Mouse (Mus musculus) kidney, embryonic 16.5 days (tissue): ENCODE measurements around the gene Gtf2ird1. TPM values are rescaled to one million over a fixed set of nuclear protein-coding genes. Genes with fewer than 3 reads are reported as not detected.

Experiments
- ATAC-seq: fragments of 200-750 bp; cut with Nextera tagmentation; 2 replicates; pipeline ENCODE4 v1.8.0; 2017; ENCODE audit warnings: moderate TSS enrichment; ENCODE audit not compliant: low FRiP score, low TSS enrichment
- H3K27ac ChIP-seq: fragments of 300-500 bp; sonication (generic); 2 replicates; pipeline ENCODE4 v1.5.1; 2014; ENCODE audit warnings: low read length
- H3K27me3 ChIP-seq: fragments of 300-500 bp; sonication (generic); 2 replicates; pipeline ENCODE4 v1.6.1; 2014; ENCODE audit warnings: low read length, control low read depth, mixed read lengths; ENCODE audit not compliant: insufficient read depth
- H3K36me3 ChIP-seq: fragments of 300-500 bp; sonication (generic); 2 replicates; pipeline ENCODE4 v1.6.1; 2014; ENCODE audit warnings: low read length, control low read depth, mixed read lengths; ENCODE audit not compliant: insufficient read depth
- H3K4me1 ChIP-seq: fragments of 300-500 bp; sonication (generic); 2 replicates; pipeline ENCODE4 v1.6.1; 2014; ENCODE audit warnings: low read length, control low read depth, mixed read lengths; ENCODE audit not compliant: insufficient read depth
- H3K4me2 ChIP-seq: fragments of 300-500 bp; sonication (generic); replicated peaks from 2 replicates; pipeline ENCODE4 v1.6.1; 2014; ENCODE audit warnings: low read depth, low read length
- H3K4me3 ChIP-seq: fragments of 300-500 bp; sonication (generic); 2 replicates; pipeline ENCODE4 v1.5.1; 2014; ENCODE audit warnings: mild to moderate bottlenecking, low read length
- H3K9ac ChIP-seq: fragments of 300-500 bp; sonication (generic); replicated peaks from 2 replicates; pipeline ENCODE4 v1.6.1; 2014; ENCODE audit warnings: low read length
- H3K9me3 ChIP-seq: fragments of 300-500 bp; sonication (generic); 2 replicates; pipeline ENCODE4 v1.6.1; 2016; ENCODE audit warnings: low read length, control low read depth
- WGBS: fragments of 180-500 bp; shearing (Covaris S2); extraction: QIAGEN DNeasy Blood & Tissue Kit; methylation state at CpG from one replicate; pipeline ENCODE4 v1.1.7; 2014; 5-methylcytosine and 5-hydroxymethylcytosine counted together
- polyA plus RNA-seq: library from polyadenylated mRNA; unstranded; fragments of >200 nt; fragmentation: Nextera tagmentation; extraction: Ambion mirVana; gene quantifications from 2 replicates; pipeline ENCODE4 v1.2.1, GENCODE M21; 2015

Gene Gtf2ird1
- polyA plus RNA-seq, 1 experiment from 2014 or later, result 73.8 TPM

DNA sequence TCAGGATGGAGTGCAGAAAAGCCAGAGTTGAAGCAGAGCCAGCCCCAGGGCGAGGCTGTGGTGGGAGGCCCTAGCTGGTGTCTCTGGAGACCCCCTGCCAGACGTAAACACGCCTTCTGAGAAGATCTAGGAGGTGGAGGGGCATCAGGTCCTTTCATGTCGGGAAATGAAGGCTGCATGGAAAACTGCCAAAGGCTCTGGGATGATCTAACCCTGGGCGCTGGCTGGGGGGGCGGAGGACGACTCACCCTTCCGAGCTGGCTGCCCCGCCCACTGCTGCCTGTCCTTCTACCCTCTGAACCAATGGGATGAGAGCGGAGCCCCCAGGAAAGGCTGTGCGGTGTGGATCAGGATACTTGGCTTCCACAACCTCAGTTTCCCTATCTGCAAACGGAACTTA is 16.4 kb downstream of the Gtf2ird1 start:
- Histone ChIP-seq H3K4me2 (no peak overlapping the region), H3K9ac (no peak overlapping the region), H3K4me1 (peaks cover 50% of the 10 kb centered on the region), H3K27me3 (no peaks in the 10 kb centered on the region), H3K27ac (no peak overlapping the region), H3K36me3 (peaks cover 10% of the 10 kb centered on the region; the same call in 1 of the 2 replicates), H3K4me3 (no peak overlapping the region), H3K9me3 (no peaks in the 10 kb centered on the region)
- ATAC-seq, result no peak
- 63% methylated on average over 12 of the region's 12 CpGs for WGBS

DNA sequence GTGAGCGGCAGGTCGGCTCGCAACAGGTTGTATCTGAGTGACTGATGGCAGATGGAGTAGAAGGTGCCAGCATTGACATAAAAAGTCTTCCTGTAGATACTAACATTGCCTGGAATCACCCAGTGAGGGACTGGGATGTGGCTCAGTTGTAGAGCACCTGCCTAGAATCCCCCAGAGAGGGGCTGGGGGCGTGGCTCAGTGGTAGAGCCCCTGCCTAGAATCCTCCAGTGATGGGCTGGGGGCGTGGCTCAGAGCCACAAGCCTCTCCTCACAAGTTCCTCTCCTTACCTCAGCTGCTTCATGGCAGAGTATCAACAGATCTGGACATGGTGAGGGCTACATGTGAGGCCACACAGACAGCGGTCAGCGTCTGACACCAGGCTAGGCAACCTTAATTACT is 17.0 kb downstream of the Gtf2ird1 start:
- Histone ChIP-seq H3K4me1 (peaks cover 44% of the 10 kb centered on the region), H3K27ac (no peak overlapping the region), H3K4me3 (no peak overlapping the region), H3K27me3 (no peaks in the 10 kb centered on the region), H3K4me2 (no peak overlapping the region), H3K36me3 (peaks cover 10% of the 10 kb centered on the region; the same call in 1 of the 2 replicates), H3K9ac (no peak overlapping the region), H3K9me3 (no peaks in the 10 kb centered on the region)
- WGBS, result 97% methylated on average over 7 of the region's 7 CpGs
- no peak for ATAC-seq

DNA sequence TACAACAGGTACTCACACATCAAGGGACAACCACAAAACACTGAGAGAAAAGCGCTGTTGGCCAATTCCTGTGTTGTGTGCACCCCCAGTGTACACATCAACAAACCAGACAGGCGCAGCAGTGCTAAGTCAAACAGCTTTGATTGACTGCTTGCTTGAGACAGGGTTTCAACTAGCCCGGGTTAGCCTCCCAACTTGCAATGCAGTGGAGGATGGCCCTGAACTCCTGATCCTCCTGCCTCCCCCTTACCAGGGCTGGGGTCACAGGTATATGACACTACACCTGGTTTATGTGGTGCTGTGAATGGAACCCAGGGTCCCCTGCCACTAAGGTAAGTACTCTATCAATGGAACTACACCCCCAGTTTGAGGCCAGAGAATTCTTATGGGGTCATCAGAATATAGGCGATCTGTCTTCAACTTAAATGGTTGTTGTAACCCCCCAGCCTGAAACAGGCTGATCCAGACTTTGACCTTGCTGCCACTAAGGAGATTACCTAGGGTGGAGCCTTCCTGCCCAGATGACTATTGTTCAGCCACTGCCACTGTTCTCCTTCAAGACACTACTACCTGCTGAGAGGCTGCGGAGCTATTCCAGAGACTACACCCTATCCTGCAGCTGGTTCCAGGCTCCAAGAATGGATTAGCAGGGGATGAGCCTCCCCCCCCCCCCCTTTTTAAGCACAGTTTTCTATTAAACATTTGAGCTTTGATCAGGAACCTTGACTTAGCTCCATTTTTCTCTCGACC is 17.7 kb downstream of the Gtf2ird1 start:
- Histone ChIP-seq H3K9me3 (no peaks in the 10 kb centered on the region), H3K36me3 (peaks cover 5% of the 10 kb centered on the region; the same call in 1 of the 2 replicates), H3K27ac (no peak overlapping the region), H3K4me2 (no peak overlapping the region), H3K9ac (no peak overlapping the region), H3K4me3 (no peak overlapping the region), H3K27me3 (no peaks in the 10 kb centered on the region), H3K4me1 (peaks cover 41% of the 10 kb centered on the region)
- 92% methylated on average over 6 of the region's 6 CpGs for WGBS
- no peak for ATAC-seq

- peaks cover 3% of the 10 kb centered on the region; the same call in 1 of the 2 replicates for H3K36me3 ChIP-seq
- no peaks in the 10 kb centered on the region for H3K27me3 ChIP-seq
- H3K9ac ChIP-seq, result no peak overlapping the region
- peaks cover 41% of the 10 kb centered on the region for H3K4me1 ChIP-seq
- H3K4me3 ChIP-seq, result no peak overlapping the region
- H3K27ac ChIP-seq, result peak overlapping the region; percentile 46
- peak; percentile 69 for ATAC-seq
- WGBS, result 43% methylated on average over 14 of the region's 14 CpGs
- H3K4me2 ChIP-seq, result no peak overlapping the region
- no peaks in the 10 kb centered on the region for H3K9me3 ChIP-seq
These were observed 19.1 kb downstream of the Gtf2ird1 start for GRCm38 (mm10) chr5:134437459-134437827.

DNA sequence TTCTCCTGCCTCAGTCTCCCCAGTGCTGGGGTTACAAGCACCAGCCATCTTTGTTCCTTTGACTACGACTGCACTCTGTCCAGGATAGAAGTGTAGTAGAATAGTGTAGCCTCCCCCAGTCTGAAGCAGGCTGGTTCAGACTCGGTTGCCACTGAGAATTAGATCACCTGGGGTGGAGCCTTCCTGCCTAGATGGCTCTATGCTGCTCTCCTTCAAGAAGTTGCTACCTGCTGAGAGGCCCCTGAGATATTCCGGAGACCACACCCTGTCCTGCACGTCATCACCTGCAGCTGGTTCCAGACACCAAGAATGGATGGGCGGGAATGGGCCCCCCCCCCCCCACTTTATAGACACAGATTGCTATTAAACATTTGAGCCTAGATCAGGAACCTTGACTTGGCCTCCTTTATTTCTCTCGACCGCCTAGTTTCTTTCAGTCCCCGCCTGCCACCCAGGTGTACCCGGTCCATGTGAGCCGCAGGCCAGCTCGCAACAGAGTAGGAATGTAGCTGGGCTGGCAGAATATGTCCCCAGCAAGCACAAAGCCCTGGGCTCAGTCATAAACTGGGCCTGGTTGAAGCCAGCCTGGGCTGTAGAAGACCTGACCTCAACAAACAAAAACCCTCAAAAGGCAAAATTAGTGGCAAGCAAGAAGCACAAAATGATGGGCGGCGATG is 19.6 kb downstream of the Gtf2ird1 start:
- Histone ChIP-seq H3K27me3 (no peaks in the 10 kb centered on the region), H3K4me3 (no peak overlapping the region), H3K36me3 (no peaks in the 10 kb centered on the region), H3K4me2 (no peak overlapping the region), H3K27ac (peak overlapping the region; percentile 20; the same call in 1 of the 2 replicates), H3K9me3 (no peaks in the 10 kb centered on the region), H3K4me1 (peaks cover 41% of the 10 kb centered on the region), H3K9ac (no peak overlapping the region)
- ATAC-seq, result no peak
- 85% methylated on average over 13 of the region's 13 CpGs for WGBS

DNA sequence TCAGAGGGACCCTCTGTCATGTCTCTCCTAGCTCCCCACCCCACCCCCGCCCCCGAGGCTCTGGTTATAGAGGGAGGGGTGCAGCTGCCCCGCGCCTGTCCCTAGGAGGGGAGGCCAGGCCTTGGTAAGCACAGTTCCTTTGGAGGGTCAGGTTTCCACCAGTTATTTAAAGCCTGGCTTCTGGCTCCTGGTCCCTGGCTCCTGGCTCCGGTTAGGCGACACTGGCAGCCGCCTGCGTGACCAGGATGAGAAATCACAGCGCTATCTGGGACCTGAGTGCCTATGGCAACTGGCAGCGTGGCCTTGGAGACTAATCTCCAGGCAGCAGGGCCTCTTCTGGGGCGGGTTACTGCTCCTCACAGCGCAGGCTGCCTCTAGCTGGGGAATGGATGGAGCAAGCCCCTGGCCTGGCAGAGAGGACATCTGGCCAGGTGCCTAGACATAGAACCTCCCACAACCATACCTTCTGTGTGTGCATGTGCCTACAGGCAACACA is 20.6 kb downstream of the Gtf2ird1 start:
- peak overlapping the region; percentile 12; the same call in 1 of the 2 replicates for H3K9ac ChIP-seq

GRCm38 (mm10) chr5:134433137-134433536 is 23.4 kb downstream of the Gtf2ird1 start:
- ATAC-seq, result no peak
- peaks cover 22% of the 10 kb centered on the region for H3K4me1 ChIP-seq
- no peak overlapping the region for H3K9ac ChIP-seq
- WGBS, result 51% methylated on average over 10 of the region's 10 CpGs
- no peak overlapping the region for H3K4me2 ChIP-seq
- H3K36me3 ChIP-seq, result no peaks in the 10 kb centered on the region
- no peaks in the 10 kb centered on the region for H3K27me3 ChIP-seq
- no peaks in the 10 kb centered on the region for H3K9me3 ChIP-seq
- H3K4me3 ChIP-seq, result no peak overlapping the region
- no peak overlapping the region for H3K27ac ChIP-seq

More for the DNA sequence above, 20.6 kb downstream of the Gtf2ird1 start:
- Histone ChIP-seq H3K36me3 (no peaks in the 10 kb centered on the region), H3K9me3 (no peaks in the 10 kb centered on the region), H3K27ac (peak overlapping the region; percentile 23; the same call in 1 of the 2 replicates), H3K4me2 (no peak overlapping the region), H3K27me3 (no peaks in the 10 kb centered on the region), H3K4me1 (peaks cover 39% of the 10 kb centered on the region), H3K4me3 (no peak overlapping the region)
- 39% methylated on average over 12 of the region's 12 CpGs for WGBS
- ATAC-seq, result 0 out of 2 replicates have a peak, but pooled peaks have one; percentile 16

- no peak for ATAC-seq
- H3K36me3 ChIP-seq, result no peaks in the 10 kb centered on the region
- no peak overlapping the region for H3K4me3 ChIP-seq
- H3K27ac ChIP-seq, result no peak overlapping the region
- no peaks in the 10 kb centered on the region for H3K9me3 ChIP-seq
- H3K9ac ChIP-seq, result no peak overlapping the region
- H3K27me3 ChIP-seq, result no peaks in the 10 kb centered on the region
- no peaks in the 10 kb centered on the region; the same call in 1 of the 2 replicates for H3K4me1 ChIP-seq
- no peak overlapping the region for H3K4me2 ChIP-seq
- 86% methylated on average over 4 of the region's 4 CpGs for WGBS
These were observed 26.4 kb downstream of the Gtf2ird1 start for GRCm38 (mm10) chr5:134430087-134430486.

DNA sequence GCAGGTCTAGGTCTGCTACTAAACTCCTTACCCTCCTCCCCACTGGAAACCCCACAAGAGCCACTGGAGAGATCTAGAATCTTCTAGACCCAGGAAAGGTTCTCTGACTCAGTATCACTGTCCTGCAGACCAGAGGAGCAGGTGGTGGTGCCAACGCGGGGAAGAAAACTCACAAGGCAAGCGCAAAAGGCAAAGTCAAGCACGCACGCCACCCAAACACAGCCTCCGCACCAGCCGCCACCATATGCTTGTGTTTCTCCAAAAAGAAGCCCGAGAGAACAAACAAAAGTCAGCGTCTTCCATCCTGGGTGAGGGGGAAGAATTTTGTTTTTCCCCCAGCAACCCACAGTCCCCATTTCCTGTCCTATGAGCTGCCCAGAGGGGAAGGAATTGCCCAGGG is 28.9 kb downstream of the Gtf2ird1 start:
- no peak overlapping the region for H3K4me3 ChIP-seq
- H3K4me1 ChIP-seq, result no peaks in the 10 kb centered on the region
- no peak overlapping the region for H3K9ac ChIP-seq
- 89% methylated on average over 9 of the region's 9 CpGs for WGBS
- H3K27me3 ChIP-seq, result no peaks in the 10 kb centered on the region
- no peaks in the 10 kb centered on the region for H3K36me3 ChIP-seq
- H3K9me3 ChIP-seq, result no peaks in the 10 kb centered on the region
- no peak for ATAC-seq
- H3K27ac ChIP-seq, result no peak overlapping the region
- no peak overlapping the region for H3K4me2 ChIP-seq

DNA sequence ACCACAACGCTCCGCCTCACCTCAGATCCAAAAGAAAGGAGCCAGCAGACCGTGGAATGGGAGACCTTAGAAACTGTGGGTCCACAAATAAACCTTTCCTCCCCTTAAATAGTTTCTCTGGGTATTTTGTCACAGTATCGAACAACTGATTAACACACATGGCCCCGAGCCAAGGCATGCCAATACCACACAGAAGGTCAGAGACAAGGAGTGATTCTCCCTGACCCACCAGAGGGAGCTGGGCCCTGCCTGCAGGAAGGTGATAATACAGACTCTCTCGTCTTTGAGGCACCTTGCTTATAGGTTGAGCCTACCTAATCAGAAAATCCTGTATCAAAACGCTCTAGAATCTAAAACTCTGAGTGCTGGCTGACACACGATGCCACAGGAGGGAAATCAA is 30.9 kb downstream of the Gtf2ird1 start:
- no peak for ATAC-seq
- Histone ChIP-seq H3K4me1 (no peaks in the 10 kb centered on the region), H3K36me3 (no peaks in the 10 kb centered on the region), H3K9ac (no peak overlapping the region), H3K4me2 (no peak overlapping the region), H3K27ac (no peak overlapping the region), H3K27me3 (no peaks in the 10 kb centered on the region), H3K4me3 (no peak overlapping the region), H3K9me3 (no peaks in the 10 kb centered on the region)
- WGBS, result 84% methylated on average over 8 of the region's 8 CpGs
